Mouse (Mus musculus) embryonic facial prominence, embryonic 15.5 days (tissue): ENCODE data around the gene Tceanc. TPM values are rescaled to one million over a fixed set of nuclear protein-coding genes. Genes with fewer than 3 reads are reported as not detected.
"Not testable (repeated sequence)": the region's sequence is repeated elsewhere in the genome, so short reads cannot be mapped to it uniquely, and the experiment has no call there.

ENCODE experiments used
- ATAC-seq: fragments of 200-750 bp; cut with Nextera tagmentation; 2 replicates; pipeline ENCODE4 v1.8.0; 2017; ENCODE audit warnings: low read depth, moderate TSS enrichment; ENCODE audit not compliant: insufficient number of reproducible peaks, low FRiP score, low TSS enrichment
- H3K27ac ChIP-seq: fragments of 300-500 bp; sonication (generic); replicated peaks from 2 replicates; pipeline ENCODE4 v1.5.1; 2015; ENCODE audit warnings: mild to moderate bottlenecking, inconsistent platforms
- H3K27me3 ChIP-seq: fragments of 300-500 bp; sonication (generic); 2 replicates; pipeline ENCODE4 v1.6.1; 2015; ENCODE audit warnings: inconsistent platforms
- H3K36me3 ChIP-seq: fragments of 300-500 bp; sonication (generic); 2 replicates; pipeline ENCODE4 v1.6.1; 2015; ENCODE audit warnings: mild to moderate bottlenecking, inconsistent platforms
- H3K4me1 ChIP-seq: fragments of 300-500 bp; sonication (generic); 2 replicates; pipeline ENCODE4 v1.6.1; 2015; ENCODE audit warnings: inconsistent platforms
- H3K4me2 ChIP-seq: fragments of 300-500 bp; sonication (generic); replicated peaks from 2 replicates; pipeline ENCODE4 v1.6.1; 2015; ENCODE audit warnings: mild to moderate bottlenecking, inconsistent platforms
- H3K4me3 ChIP-seq: fragments of 300-500 bp; sonication (generic); replicated peaks from 2 replicates; pipeline ENCODE4 v1.5.1; 2015; ENCODE audit warnings: mild to moderate bottlenecking, inconsistent platforms
- H3K9ac ChIP-seq: fragments of 300-500 bp; sonication (generic); 2 replicates; pipeline ENCODE4 v1.6.1; 2015; ENCODE audit warnings: inconsistent platforms
- H3K9me3 ChIP-seq: fragments of 300-500 bp; sonication (generic); replicated peaks from 2 replicates; pipeline ENCODE4 v1.6.1; 2016; ENCODE audit warnings: inconsistent platforms
- WGBS: fragments of 180-500 bp; shearing (Covaris S2); methylation state at CpG from one replicate; pipeline ENCODE4 v1.1.7; 2015; 5-methylcytosine and 5-hydroxymethylcytosine counted together
- polyA plus RNA-seq: library from polyadenylated mRNA; unstranded; fragments of >200 nt; fragmentation: Nextera tagmentation; extraction: Ambion mirVana; gene quantifications from 2 replicates; pipeline ENCODE4 v1.2.1, GENCODE M21; 2015

The Tceanc gene
- polyA plus RNA-seq, 1 experiment from 2014 or later: 6.5 TPM

- H3K9me3 ChIP-seq: no peaks in the 10 kb centered on the region
- H3K36me3 ChIP-seq: no peaks in the 10 kb centered on the region
- no peak for ATAC-seq
- no peak overlapping the region for H3K4me3 ChIP-seq
- no peak overlapping the region for H3K27ac ChIP-seq
- no peak overlapping the region for H3K4me2 ChIP-seq
- no peak overlapping the region for H3K9ac ChIP-seq
- H3K27me3 ChIP-seq: 0 out of 2 replicates have a peak, but pooled peaks cover 3% of the 10 kb centered on the region
- 76% methylated on average over 5 of the region's 5 CpGs for WGBS
- H3K4me1 ChIP-seq: no peaks in the 10 kb centered on the region
Measured at GRCm38 (mm10) chrX:166520782-166521181, 2.4 kb upstream of the Tceanc start.

GRCm38 (mm10) chrX:166516631-166517030, 1.7 kb downstream of the Tceanc start:
- H3K27ac ChIP-seq: no peak overlapping the region
- no peak overlapping the region for H3K4me2 ChIP-seq
- no peaks in the 10 kb centered on the region for H3K4me1 ChIP-seq
- WGBS: 96% methylated on average over 1 of the region's 1 CpGs
- ATAC-seq: no peak
- H3K27me3 ChIP-seq: 0 out of 2 replicates have a peak, but pooled peaks cover 3% of the 10 kb centered on the region
- H3K36me3 ChIP-seq: no peaks in the 10 kb centered on the region
- no peak overlapping the region for H3K9ac ChIP-seq
- no peak overlapping the region for H3K4me3 ChIP-seq
- H3K9me3 ChIP-seq: no peaks in the 10 kb centered on the region

- no peak for ATAC-seq
- Histone ChIP-seq H3K9me3 (no peaks in the 10 kb centered on the region), H3K27me3 (0 out of 2 replicates have a peak, but pooled peaks cover 3% of the 10 kb centered on the region), H3K36me3 (no peaks in the 10 kb centered on the region), H3K4me3 (no peak overlapping the region), H3K27ac (no peak overlapping the region), H3K9ac (no peak overlapping the region), H3K4me1 (no peaks in the 10 kb centered on the region), H3K4me2 (no peak overlapping the region)
- 78% methylated on average over 3 of the region's 3 CpGs for WGBS
Measured at GRCm38 (mm10) chrX:166515923-166516322, 2.4 kb downstream of the Tceanc start.

GRCm38 (mm10) chrX:166514035-166514434, 4.3 kb downstream of the Tceanc start:
- H3K36me3 ChIP-seq, H3K9ac ChIP-seq, H3K4me3 ChIP-seq, H3K27ac ChIP-seq, H3K9me3 ChIP-seq, H3K4me1 ChIP-seq, H3K27me3 ChIP-seq, ATAC-seq: not testable (repeated sequence)
- H3K4me2 ChIP-seq: 0 out of 2 replicates have a peak overlapping the region, but pooled peaks have one; percentile 15
- WGBS: 11% methylated on average over 12 of the region's 12 CpGs

- Histone ChIP-seq H3K9me3 (no peaks in the 10 kb centered on the region), H3K9ac (no peak overlapping the region), H3K4me1 (no peaks in the 10 kb centered on the region), H3K4me2 (no peak overlapping the region), H3K4me3 (no peak overlapping the region), H3K36me3 (no peaks in the 10 kb centered on the region), H3K27me3 (no peaks in the 10 kb centered on the region), H3K27ac (no peak overlapping the region)
- ATAC-seq: no peak
- 86% methylated on average over 4 of the region's 4 CpGs for WGBS
Measured at GRCm38 (mm10) chrX:166512071-166512470, 6.3 kb downstream of the Tceanc start.

- no peaks in the 10 kb centered on the region for H3K27me3 ChIP-seq
- H3K4me2 ChIP-seq: no peak overlapping the region
- H3K9me3 ChIP-seq: no peaks in the 10 kb centered on the region
- no peak overlapping the region for H3K9ac ChIP-seq
- no peaks in the 10 kb centered on the region for H3K36me3 ChIP-seq
- H3K4me3 ChIP-seq: no peak overlapping the region
- no peak for ATAC-seq
- no peaks in the 10 kb centered on the region for H3K4me1 ChIP-seq
- H3K27ac ChIP-seq: 0 out of 2 replicates have a peak overlapping the region, but pooled peaks have one; percentile 98
Measured at GRCm38 (mm10) chrX:166511107-166511506, 7.3 kb downstream of the Tceanc start.

- Histone ChIP-seq H3K4me1 (no peaks in the 10 kb centered on the region), H3K27me3 (no peaks in the 10 kb centered on the region), H3K4me2 (peak overlapping the region; percentile 40), H3K36me3 (no peaks in the 10 kb centered on the region), H3K4me3 (peak overlapping the region; percentile 53), H3K27ac (peak overlapping the region; percentile 98), H3K9me3 (no peaks in the 10 kb centered on the region), H3K9ac (peak overlapping the region; percentile 62)
- WGBS: 13% methylated on average over 65 of the region's 65 CpGs
- ATAC-seq: peak; percentile 97
Measured at GRCm38 (mm10) chrX:166509761-166510738, 8.3 kb downstream of the Tceanc start.

GRCm38 (mm10) chrX:166504421-166504820, 13.9 kb downstream of the Tceanc start:
- WGBS: 64% methylated on average over 2 of the region's 2 CpGs
- H3K27me3 ChIP-seq: no peaks in the 10 kb centered on the region

GRCm38 (mm10) chrX:166499496-166500190, 18.7 kb downstream of the Tceanc start:
- no peak overlapping the region for H3K4me3 ChIP-seq

More at GRCm38 (mm10) chrX:166504421-166504820, 13.9 kb downstream of the Tceanc start:
- Histone ChIP-seq H3K4me1 (no peaks in the 10 kb centered on the region), H3K4me3 (no peak overlapping the region), H3K4me2 (no peak overlapping the region), H3K36me3 (no peaks in the 10 kb centered on the region), H3K9ac (no peak overlapping the region), H3K9me3 (no peaks in the 10 kb centered on the region), H3K27ac (no peak overlapping the region)
- no peak for ATAC-seq

GRCm38 (mm10) chrX:166497771-166498170, 20.6 kb downstream of the Tceanc start:
- Histone ChIP-seq H3K4me3 (no peak overlapping the region), H3K9ac (no peak overlapping the region), H3K4me1 (no peaks in the 10 kb centered on the region), H3K9me3 (no peaks in the 10 kb centered on the region), H3K27me3 (no peaks in the 10 kb centered on the region), H3K4me2 (no peak overlapping the region), H3K27ac (no peak overlapping the region), H3K36me3 (no peaks in the 10 kb centered on the region)
- ATAC-seq: no peak
- WGBS: 61% methylated on average over 4 of the region's 4 CpGs

More at GRCm38 (mm10) chrX:166499496-166500190, 18.7 kb downstream of the Tceanc start:
- ATAC-seq: no peak
- H3K27me3 ChIP-seq: no peaks in the 10 kb centered on the region
- H3K9ac ChIP-seq: no peak overlapping the region
- H3K36me3 ChIP-seq: no peaks in the 10 kb centered on the region
- WGBS: 73% methylated on average over 1 of the region's 1 CpGs
- H3K9me3 ChIP-seq: no peaks in the 10 kb centered on the region
- no peak overlapping the region for H3K4me2 ChIP-seq
- H3K4me1 ChIP-seq: no peaks in the 10 kb centered on the region
- H3K27ac ChIP-seq: no peak overlapping the region

- H3K9ac ChIP-seq: no peak overlapping the region
- H3K4me2 ChIP-seq: no peak overlapping the region
- no peaks in the 10 kb centered on the region for H3K27me3 ChIP-seq
- no peaks in the 10 kb centered on the region for H3K9me3 ChIP-seq
- no peak overlapping the region for H3K27ac ChIP-seq
- H3K36me3 ChIP-seq: no peaks in the 10 kb centered on the region
- no peak overlapping the region for H3K4me3 ChIP-seq
- ATAC-seq: no peak
- 89% methylated on average over 2 of the region's 2 CpGs for WGBS
- no peaks in the 10 kb centered on the region for H3K4me1 ChIP-seq
Measured at GRCm38 (mm10) chrX:166495052-166495451, 23.3 kb downstream of the Tceanc start.
